Mouse (Mus musculus) G1E (cell line): ENCODE data around the gene Igf2bp3.

Experiments
- CTCF ChIP-seq: IDR thresholded peaks from 2 replicates; pipeline ENCODE4 v1.5.1; 2012; ENCODE audit warnings: low read depth, low read length, inconsistent platforms, mixed read lengths
- GATA1 ChIP-seq: IDR thresholded peaks from 2 replicates; pipeline ENCODE4 v1.6.1; 2012; ENCODE audit warnings: borderline replicate concordance, low read length, inconsistent platforms, mixed read lengths

GRCm38 (mm10) chr6:49083008-49083407 is 131.7 kb downstream of the Igf2bp3 start:
- no peak for TF ChIP-seq CTCF
- no peak for TF ChIP-seq GATA1
